22 mouse cellular contexts compared by ENCODE assay signal in genomic region chr9:40317735-40318134, GRCm38 (mm10). TPM values are rescaled to one million over a fixed set of nuclear protein-coding genes. Genes with fewer than 3 reads are reported as not detected.
A peak's percentile ranks its signal among the peaks of the same experiment; 100 is the strongest.
DNase-seq lines count a peak whose midpoint lies in the region; ATAC-seq lines count a peak whose summit lies in the region.
"Had no signal": no experiment of that assay in that cellular context is flagged by ENCODE, and none has a peak within 500 bp of the region (broad histone marks: within the 10 kb centered on the region; RNA-seq: fewer than 3 reads in every experiment).

No protein-coding gene starts in this region.

- intact Hi-C loops in gastrocnemius, postnatal 14 days (cut with DNase I; ENCODE audit: low total_unique reads) = no loop called here
- intact Hi-C loops in gastrocnemius, postnatal 36 days (cut with DNase I) = no loop called here

- WGBS in midbrain, embryonic 11.5 days = 84% methylated on average over 4 of the region's 4 CpGs
- whole genome bisulfite sequencing in midbrain, embryonic 16.5 days = 94% methylated on average over 4 of the region's 4 CpGs
- WGBS in macrophage (ENCODE audit: missing documents) = 94% methylated on average over 4 of the region's 4 CpGs

- no peaks in the 10 kb centered on the region for H3K4me1 ChIP-seq in midbrain, embryonic 11.5 days (ENCODE audit: control insufficient read depth, insufficient read depth, low read length)
- H3K4me1 ChIP-seq in midbrain, embryonic 16.5 days (ENCODE audit: control insufficient read depth, insufficient read depth, low read length) = no peaks in the 10 kb centered on the region

- peak; percentile 66 to 72 for DNase-seq in adrenal gland, adult (ENCODE audit: inconsistent age in 2 of 2, low spot score in 1 of 2)
- DNase-seq in adrenal gland, postnatal 36 days = no peak
- peak; percentile 28 for DNase-seq in gastrocnemius, postnatal 14 days
- no peak for DNase-seq in gastrocnemius, postnatal 36 days
- DNase-seq in midbrain, embryonic 11.5 days (ENCODE audit: low spot score, missing footprints) = peak; percentile 17
- no peak for DNase-seq in testis, postnatal 14 days (ENCODE audit: low spot score)
- DNase-seq: adrenal gland, adult 2 months; kidney, adult 9 months; lung, embryonic 14.5 days; right cerebral cortex, postnatal 14 days; spleen, adult 18-20 months had no signal

- no peaks in the 10 kb centered on the region for H3K36me3 ChIP-seq in midbrain, embryonic 11.5 days (ENCODE audit: control insufficient read depth, insufficient read depth, low read length)
- H3K36me3 ChIP-seq in midbrain, embryonic 16.5 days (ENCODE audit: control insufficient read depth, insufficient read depth, low read length) = peaks cover 20% of the 10 kb centered on the region
- H3K36me3 ChIP-seq in macrophage (ENCODE audit: inconsistent target) = peaks cover 50% of the 10 kb centered on the region
- H3K36me3 ChIP-seq: forebrain, embryonic 12.5 days had no signal

- no peak overlapping the region for H3K4me2 ChIP-seq in midbrain, embryonic 11.5 days
- H3K4me2 ChIP-seq in midbrain, embryonic 16.5 days (ENCODE audit: low read length) = no peak overlapping the region
- H3K4me2 ChIP-seq: embryonic facial prominence, embryonic 12.5 days; forebrain, embryonic 12.5 days; heart, embryonic 12.5 days; lung, embryonic 14.5 days had no signal

- no peak for ATAC-seq in midbrain, embryonic 11.5 days (ENCODE audit: low FRiP score)
- ATAC-seq in midbrain, embryonic 16.5 days = no peak
- ATAC-seq: hindbrain, postnatal 0 days; intestine, embryonic 16.5 days had no signal

- peaks cover 66% of the 10 kb centered on the region for H3K79me2 ChIP-seq in macrophage (ENCODE audit: inconsistent target)

- H3K27me3 ChIP-seq in midbrain, embryonic 11.5 days (ENCODE audit: control insufficient read depth, insufficient read depth, low read length) = no peaks in the 10 kb centered on the region
- H3K27me3 ChIP-seq in midbrain, embryonic 16.5 days (ENCODE audit: control insufficient read depth, insufficient read depth, low read depth, low read length) = no peaks in the 10 kb centered on the region
- H3K27me3 ChIP-seq: embryonic facial prominence, embryonic 12.5 days; forebrain, embryonic 12.5 days; heart, embryonic 12.5 days had no signal

- H3K9ac ChIP-seq in midbrain, embryonic 11.5 days (ENCODE audit: low read length) = no peak overlapping the region
- no peak overlapping the region for H3K9ac ChIP-seq in midbrain, embryonic 16.5 days (ENCODE audit: low read depth, low read length)
- H3K9ac ChIP-seq: embryonic facial prominence, embryonic 12.5 days; forebrain, embryonic 12.5 days; heart, embryonic 12.5 days; liver, embryonic 14.5 days; lung, embryonic 14.5 days had no signal

- no peaks in the 10 kb centered on the region for H3K9me3 ChIP-seq in midbrain, embryonic 11.5 days (ENCODE audit: control insufficient read depth, low read length)
- no peaks in the 10 kb centered on the region for H3K9me3 ChIP-seq in midbrain, embryonic 16.5 days (replicated peaks; ENCODE audit: control insufficient read depth, low read length, poor library complexity, severe bottlenecking)
- H3K9me3 ChIP-seq: embryonic facial prominence, embryonic 12.5 days; forebrain, embryonic 12.5 days; heart, embryonic 12.5 days; hindbrain, embryonic 10.5 days; midbrain, embryonic 10.5 days had no signal

- H3K27ac ChIP-seq in midbrain, embryonic 11.5 days (ENCODE audit: low read depth, low read length) = no peak overlapping the region
- H3K27ac ChIP-seq in midbrain, embryonic 16.5 days (ENCODE audit: low read length) = no peak overlapping the region
- no peak overlapping the region for H3K27ac ChIP-seq in macrophage
- H3K27ac ChIP-seq: embryonic facial prominence, embryonic 12.5 days; forebrain, embryonic 12.5 days; hindbrain, embryonic 10.5 days; hindbrain, postnatal 0 days; liver, embryonic 14.5 days; midbrain, embryonic 10.5 days had no signal

- H3K4me3 ChIP-seq in midbrain, embryonic 11.5 days (ENCODE audit: low read depth, low read length) = no peak overlapping the region
- H3K4me3 ChIP-seq in midbrain, embryonic 16.5 days (ENCODE audit: low read depth, low read length) = no peak overlapping the region
- peak overlapping the region; percentile 76 for H3K4me3 ChIP-seq in macrophage (ENCODE audit: inconsistent target)
- H3K4me3 ChIP-seq: embryonic facial prominence, embryonic 12.5 days; forebrain, embryonic 12.5 days; heart, embryonic 12.5 days; hindbrain, embryonic 10.5 days; midbrain, embryonic 10.5 days had no signal

RNA-seq across cellular contexts. Expression of gene Scn3b, which starts 48.7 kb away (rescaled TPM):
- total RNA-seq in adrenal gland, postnatal 36 days (2021) = 1 to 10 TPM; 6.2 to 7.5 TPM
- 1 to 10 TPM; 2.5 to 4.2 TPM for total RNA-seq in gastrocnemius, postnatal 14 days (2021)
- total RNA-seq in gastrocnemius, postnatal 36 days (2021) = 1 to 10 TPM; 2.1 to 2.3 TPM
- 18.6 and 21.2 TPM in 2 replicates for polyA plus RNA-seq in midbrain, embryonic 11.5 days (2014; fragmentation: Nextera tagmentation; extraction: Ambion mirVana)
- 188 and 194 TPM in 2 replicates for polyA plus RNA-seq in midbrain, embryonic 16.5 days (2015; fragmentation: Nextera tagmentation; extraction: Ambion mirVana)
- 10 to 100 TPM in 1 of 26 experiments, 1 to 10 TPM in 21, under 1 TPM in 4; 0.55 to 10.7 (median 2.5) TPM for total RNA-seq in macrophage (2018; cell fraction: chromatin; rRNA removed)
- 1 to 10 TPM; 1.3 to 8.7 (median 3.2) TPM for total RNA-seq in macrophage (2018; cell fraction: cytosol; rRNA removed)
- total RNA-seq in macrophage (2018; cell fraction: nucleus; rRNA removed) = 10 to 100 TPM in 2 of 26 experiments, 1 to 10 TPM in 23, under 1 TPM in 1; 0.92 to 16.0 (median 3.5) TPM
- polyA plus RNA-seq in macrophage (2018) = 2.1 to 5.9 TPM (median 5.8 TPM) in 3 replicates
- total RNA-seq: granulocyte monocyte progenitor cell, adult 5-6 weeks had no signal

Comparison
In these comparisons a context has a peak if more than half of its experiments do, and no peak if none do; other contexts are left out.
1. DNase-seq: peak in adrenal gland, adult (2 of 2), gastrocnemius, postnatal 14 days (single experiment) and midbrain, embryonic 11.5 days (single experiment); none in adrenal gland, postnatal 36 days (0 of 2), gastrocnemius, postnatal 36 days (0 of 2) and testis, postnatal 14 days (single experiment).